Mouse (Mus musculus) skeletal muscle tissue, adult 2 months (tissue): Measurements from ENCODE around the gene Sept9.

Experiments
- DNase-seq: peaks from one replicate; pipeline ENCODE4 v3.0.0-alpha.2; 2012; ENCODE audit warnings: low read depth, low spot score

The Sept9 gene

DNA sequence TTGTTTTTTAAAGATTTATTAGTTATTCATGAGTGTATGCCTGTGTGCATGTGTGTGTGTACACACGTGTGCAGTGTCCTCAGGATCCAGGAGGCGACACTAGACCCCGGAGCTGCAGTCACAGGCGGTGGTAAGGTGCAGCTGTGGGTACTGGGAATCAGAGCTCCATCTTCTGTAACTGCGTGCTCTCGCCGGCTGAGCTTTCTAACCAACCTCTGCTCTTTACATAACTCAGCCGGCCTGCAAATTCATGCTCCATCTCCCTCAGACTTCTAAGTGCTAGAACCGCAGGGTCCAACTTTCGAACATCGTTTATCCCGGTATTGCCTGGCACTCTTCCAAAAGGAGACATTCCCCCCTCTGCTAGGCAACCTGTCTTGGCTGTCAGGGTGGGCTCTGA, 24.0 kb upstream of the Sept9 start:
- DNase-seq = no peak

- DNase-seq = no peak
Observed at GRCm38 (mm10) chr11:117176304-117176703, 23.2 kb upstream of the Sept9 start.

DNA sequence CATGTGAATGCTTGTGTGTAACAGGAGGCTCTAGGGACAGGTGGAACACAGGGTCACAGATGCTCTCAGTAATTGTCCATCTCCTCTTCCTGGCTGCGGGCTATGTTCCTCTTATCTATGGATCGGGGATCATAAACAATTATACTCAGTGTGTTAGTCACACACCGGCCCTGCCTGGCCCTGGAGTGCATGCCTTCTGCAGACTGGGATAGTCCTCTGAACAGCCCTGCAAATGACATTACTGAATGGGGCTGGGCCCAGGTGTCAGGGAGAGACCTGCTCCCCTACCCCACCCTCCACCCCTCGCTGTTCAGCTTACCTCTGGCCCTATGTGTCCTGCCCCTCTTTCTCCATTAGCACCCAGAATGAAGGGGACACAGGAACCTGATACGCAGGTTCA, 22.6 kb upstream of the Sept9 start:
- DNase-seq = no peak

DNA sequence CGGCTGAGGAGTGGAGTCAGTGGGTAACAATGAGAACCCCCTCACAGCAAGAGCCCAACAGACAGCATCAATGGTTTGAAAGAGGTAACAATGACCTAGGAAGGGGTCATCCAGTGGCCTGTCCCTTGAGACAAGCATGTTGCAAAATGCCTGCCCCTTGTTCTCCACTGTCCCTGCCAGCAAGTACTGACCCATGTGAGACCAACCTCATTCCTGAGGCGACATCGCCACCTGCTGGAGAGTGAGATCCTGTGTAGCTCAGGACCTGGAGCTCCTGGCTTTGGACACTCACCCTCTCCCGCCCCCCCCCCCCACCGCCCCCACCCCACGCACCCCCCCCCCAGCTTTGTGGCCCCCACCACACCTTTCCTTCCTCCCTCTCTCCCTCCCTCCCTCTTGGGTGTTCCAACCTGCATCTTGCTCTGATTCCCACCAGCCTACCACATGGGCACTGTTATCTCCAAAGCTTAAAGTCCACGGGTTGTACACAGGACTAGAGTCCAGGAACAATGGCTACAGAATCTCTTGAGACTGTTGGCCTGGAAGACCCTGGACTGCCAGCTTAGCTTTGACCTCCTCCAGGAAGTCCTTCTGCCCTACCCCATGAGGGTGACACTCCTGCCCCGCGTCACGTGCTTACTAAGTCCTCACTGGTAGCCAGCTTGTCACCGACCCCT, 22.0 kb upstream of the Sept9 start:
- peak; percentile 86 for DNase-seq

DNA sequence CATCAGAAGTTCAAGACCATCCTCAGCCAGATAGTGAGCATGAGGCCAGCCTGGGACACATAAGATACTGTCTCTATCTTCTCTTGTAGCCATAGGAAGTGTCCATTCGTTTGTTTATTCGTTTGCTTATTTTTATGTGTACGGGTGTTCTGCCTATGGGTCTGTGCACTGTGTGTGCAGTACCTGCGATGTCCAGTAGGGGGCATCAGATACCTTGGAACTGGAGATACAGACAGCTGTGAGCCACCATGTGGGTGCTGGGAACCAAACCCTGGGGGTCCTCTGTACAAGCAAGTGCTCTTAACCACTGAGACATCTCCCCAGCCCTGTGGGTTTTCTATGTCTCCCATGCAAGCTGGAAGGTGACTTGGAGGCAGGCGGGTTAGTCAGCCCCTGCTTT, 19.6 kb upstream of the Sept9 start:
- no peak for DNase-seq

GRCm38 (mm10) chr11:117182808-117183207, 16.7 kb upstream of the Sept9 start:
- DNase-seq = no peak

- no peak for DNase-seq
Observed at GRCm38 (mm10) chr11:117183299-117183698, 16.2 kb upstream of the Sept9 start.

- DNase-seq = no peak
Observed at GRCm38 (mm10) chr11:117183841-117184240, 15.6 kb upstream of the Sept9 start.

GRCm38 (mm10) chr11:117185076-117185933, 14.2 kb upstream of the Sept9 start:
- DNase-seq = no peak

DNA sequence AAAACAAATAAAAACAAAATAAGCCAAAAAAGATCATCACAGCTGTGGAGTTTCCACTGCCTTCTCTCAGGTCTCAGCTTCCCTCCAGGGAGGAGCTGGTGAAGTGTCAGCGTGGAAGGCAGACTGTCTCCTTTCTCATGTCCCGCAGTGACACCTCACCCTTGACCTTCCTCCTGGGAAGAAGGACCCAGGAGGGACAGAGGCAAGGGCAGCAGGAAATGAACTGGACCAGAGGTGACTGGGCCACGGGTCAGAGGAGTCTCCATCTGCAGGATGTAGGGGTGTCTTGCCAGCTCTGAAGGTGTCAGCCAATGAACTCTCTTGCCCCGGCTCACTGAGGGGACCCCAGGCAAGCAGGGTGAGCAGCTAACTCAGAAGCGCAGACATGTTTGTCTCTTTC, 7.9 kb upstream of the Sept9 start:
- no peak for DNase-seq

DNA sequence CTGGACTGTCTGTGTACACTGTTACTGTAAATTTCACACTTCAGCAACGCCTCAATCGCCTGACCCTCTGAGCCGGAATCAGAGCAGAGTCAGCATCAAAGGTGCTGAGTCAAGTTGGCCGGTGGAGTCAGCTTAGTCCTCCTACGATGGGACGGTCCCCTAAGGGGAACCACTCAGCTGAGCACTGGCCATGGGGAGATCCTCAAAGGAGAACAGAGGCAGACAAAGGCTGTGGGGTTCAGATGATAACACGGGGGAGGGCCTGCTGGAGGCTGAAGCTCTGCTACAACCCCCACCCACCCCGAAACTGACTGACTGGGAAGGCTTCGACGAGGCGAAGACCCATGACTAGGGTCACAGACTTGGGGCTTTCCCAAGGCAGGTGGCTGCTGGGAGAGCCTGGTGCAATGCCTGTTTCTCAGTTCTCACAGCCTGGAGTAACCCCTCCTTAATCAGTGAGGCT, 5.0 kb upstream of the Sept9 start:
- no peak for DNase-seq

GRCm38 (mm10) chr11:117195616-117196015, 3.8 kb upstream of the Sept9 start:
- no peak for DNase-seq

DNA sequence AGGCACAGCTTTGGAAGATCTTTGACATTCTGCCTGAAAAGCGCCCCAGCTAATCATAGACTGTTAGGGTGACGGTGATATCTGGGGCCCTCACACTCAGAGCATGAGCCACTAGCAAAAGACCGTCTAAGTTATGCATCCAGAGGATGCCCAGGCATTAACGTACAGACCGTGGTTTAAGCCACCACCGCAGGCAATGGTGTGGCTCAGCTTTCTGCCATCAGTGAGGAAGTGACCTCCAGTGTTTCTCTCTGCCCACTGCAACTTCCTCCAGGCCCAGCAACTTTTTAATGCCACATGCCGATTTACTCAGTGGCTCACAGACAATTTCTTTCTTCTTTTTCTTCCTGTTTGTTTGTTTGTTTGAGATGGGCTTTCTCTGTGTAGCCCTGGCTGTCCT, 2.8 kb upstream of the Sept9 start:
- no peak for DNase-seq

DNA sequence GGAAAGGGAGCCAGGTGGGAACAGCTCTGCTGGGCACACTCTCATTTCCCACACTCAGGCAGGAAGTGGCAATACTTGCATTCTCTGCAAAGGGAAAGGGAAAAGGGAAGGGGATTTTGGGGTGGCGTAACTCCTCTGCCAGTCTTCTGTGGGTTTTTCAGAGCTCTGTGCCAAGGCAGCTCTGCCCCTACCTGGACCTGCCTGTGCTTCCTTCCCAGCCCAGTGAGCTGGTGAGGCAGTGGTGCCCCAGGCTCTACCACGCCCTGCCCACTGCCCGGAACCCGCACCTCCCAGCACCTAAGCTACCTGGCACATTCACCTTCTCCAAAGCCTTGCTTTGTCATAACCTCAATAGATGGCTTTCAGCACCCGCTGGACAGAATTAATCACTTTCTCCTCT, 1.3 kb upstream of the Sept9 start:
- DNase-seq = no peak

DNA sequence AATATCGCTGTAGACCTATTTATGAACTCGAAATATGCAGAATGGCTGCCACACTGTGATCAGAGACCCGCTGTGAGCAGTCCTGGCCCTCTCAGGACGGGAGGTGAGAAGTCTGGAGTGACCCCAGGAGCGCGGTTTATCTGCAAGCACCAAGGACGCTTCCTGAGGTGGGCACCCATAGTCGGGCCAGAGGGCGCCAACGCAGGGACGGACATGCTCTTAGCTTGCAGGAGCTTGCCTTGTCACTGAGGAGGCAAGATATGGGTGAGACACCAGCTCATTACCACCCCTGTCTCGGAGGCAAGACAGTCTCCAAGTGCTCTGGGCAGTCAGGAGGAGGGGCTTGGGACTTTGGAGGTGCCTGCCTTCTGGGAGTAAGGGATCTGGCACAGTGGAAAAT, 2.4 kb downstream of the Sept9 start:
- DNase-seq = no peak

DNA sequence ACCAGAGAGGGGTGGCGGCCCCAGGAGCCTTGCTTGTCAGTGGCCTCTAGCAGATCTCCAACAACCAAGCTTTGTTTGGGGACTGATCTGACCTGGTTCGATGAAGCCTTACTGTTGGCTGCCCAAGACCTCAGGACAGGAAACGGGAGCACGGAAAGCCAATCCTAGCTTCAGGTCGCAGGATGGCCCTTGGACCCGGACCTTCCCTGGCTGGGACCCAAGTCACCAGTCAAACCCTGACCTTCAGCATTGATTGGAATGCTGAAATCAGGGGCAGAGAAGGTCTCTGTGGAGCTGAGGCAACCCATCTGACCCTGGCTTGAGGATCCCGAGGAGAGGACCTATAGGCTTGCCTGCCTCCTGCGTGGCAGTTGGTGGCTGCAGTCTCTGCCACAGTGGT, 5.1 kb downstream of the Sept9 start:
- no peak for DNase-seq

GRCm38 (mm10) chr11:117205042-117205441, 5.6 kb downstream of the Sept9 start:
- no peak for DNase-seq

DNA sequence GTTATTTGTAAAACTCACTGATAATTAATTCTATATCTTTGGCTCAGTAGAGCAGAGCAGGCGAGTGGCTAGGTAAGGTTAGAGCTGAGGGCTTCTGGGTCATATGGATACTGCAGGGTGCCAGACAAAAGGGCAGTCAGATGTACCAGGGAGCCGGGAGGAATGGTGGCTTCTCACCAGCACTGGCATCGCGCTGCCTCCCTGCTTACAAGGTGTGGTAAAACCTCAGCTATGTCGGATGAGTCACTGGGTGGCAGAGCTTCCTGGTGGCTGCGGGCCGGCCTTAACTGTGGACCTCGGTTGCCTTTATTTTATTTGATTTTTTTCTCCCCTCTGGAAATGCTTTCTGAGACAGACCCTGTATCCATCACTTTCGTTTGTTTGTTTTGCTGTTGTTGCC, 6.0 kb downstream of the Sept9 start:
- DNase-seq = no peak

GRCm38 (mm10) chr11:117207436-117207835, 8.0 kb downstream of the Sept9 start:
- no peak for DNase-seq

GRCm38 (mm10) chr11:117208151-117208673, 8.8 kb downstream of the Sept9 start:
- no peak for DNase-seq

- DNase-seq = no peak
Observed at GRCm38 (mm10) chr11:117216713-117217112, 17.3 kb downstream of the Sept9 start.

- DNase-seq = no peak
Observed at GRCm38 (mm10) chr11:117218070-117218469, 18.6 kb downstream of the Sept9 start.

GRCm38 (mm10) chr11:117218498-117218897, 19.0 kb downstream of the Sept9 start:
- no peak for DNase-seq
